Mouse (Mus musculus) ES-E14 (cell line): ENCODE data around the gene Sirt3. TPM values are rescaled to one million over a fixed set of nuclear protein-coding genes. Genes with fewer than 3 reads are reported as not detected.

Experiments
- DNase-seq: peaks from one replicate; pipeline ENCODE4 v3.0.0-alpha.2; 2013; ENCODE audit warnings: low read depth, low spot score
- H3K27ac ChIP-seq: 2 replicates; pipeline ENCODE4 v1.5.1; 2012; ENCODE audit warnings: low read depth, mild to moderate bottlenecking, low read length, moderate library complexity, mixed read lengths; ENCODE audit not compliant: poor library complexity, insufficient read depth, severe bottlenecking
- H3K36me3 ChIP-seq: 2 replicates; pipeline ENCODE4 v1.6.1; 2012; ENCODE audit warnings: mild to moderate bottlenecking, low read length, moderate library complexity, mixed read lengths; ENCODE audit not compliant: control insufficient read depth, poor library complexity, insufficient read depth, severe bottlenecking
- H3K4me1 ChIP-seq, 2 experiments: fragments of 150-350 bp in 1 of 2; sonication (generic) in 1 of 2; 2 replicates each; pipeline ENCODE4 v1.6.1; 2012; ENCODE audit warnings: low read length in 2 of 2, mild to moderate bottlenecking in 1 of 2, mixed read lengths in 1 of 2; ENCODE audit not compliant: control insufficient read depth in 2 of 2, insufficient read depth in 2 of 2, poor library complexity in 1 of 2
- H3K4me3 ChIP-seq, 2 experiments: fragments of 150-350 bp in 1 of 2; sonication (generic) in 1 of 2; 2 replicates each; pipeline ENCODE4 v1.5.1; 2012; ENCODE audit warnings: low read length in 2 of 2, low read depth in 1 of 2, mild to moderate bottlenecking in 1 of 2, mixed read lengths in 1 of 2; ENCODE audit not compliant: insufficient read depth in 1 of 2, poor library complexity in 1 of 2, severe bottlenecking in 1 of 2
- H3K9ac ChIP-seq: 2 replicates; pipeline ENCODE4 v1.6.1; 2012; ENCODE audit warnings: low read depth, mild to moderate bottlenecking, low read length, mixed read lengths; ENCODE audit not compliant: poor library complexity, insufficient read depth, severe bottlenecking
- H3K9me3 ChIP-seq: fragments of 150-350 bp; sonication (generic); 2 replicates; pipeline ENCODE4 v1.6.1; 2012; ENCODE audit warnings: low read depth, mild to moderate bottlenecking, low read length; ENCODE audit not compliant: control insufficient read depth, insufficient read depth
- CHD2 ChIP-seq: IDR thresholded peaks from 2 replicates; pipeline ENCODE4 v1.6.1; 2014; ENCODE audit warnings: mild to moderate bottlenecking, low read depth, low read length, inconsistent platforms
- HCFC1 ChIP-seq: IDR thresholded peaks from 2 replicates; pipeline ENCODE4 v1.6.1; 2012; ENCODE audit warnings: low read length, inconsistent platforms, borderline replicate concordance; ENCODE audit not compliant: insufficient read depth
- MAFK ChIP-seq: IDR thresholded peaks from 2 replicates; pipeline ENCODE4 v1.6.1; 2014; ENCODE audit warnings: mild to moderate bottlenecking, low read depth, low read length, inconsistent platforms; ENCODE audit not compliant: insufficient read depth
- ZC3H11A ChIP-seq: IDR thresholded peaks from 2 replicates; pipeline ENCODE4 v1.6.1; 2012; ENCODE audit warnings: low read depth, mild to moderate bottlenecking, inconsistent platforms, low read length, borderline replicate concordance
- ZNF384 ChIP-seq: IDR thresholded peaks from 2 replicates; pipeline ENCODE4 v1.6.1; 2012; ENCODE audit warnings: low read depth, low read length, inconsistent platforms
- in situ Hi-C, 2 experiments: fragments of 600-800 bp; cut with MboI; formaldehyde crosslinking; loops; one replicate each; pipeline ENCODE4 v1.15.1; 2025; ENCODE audit warnings: low sequenced_read_pairs in 2 of 2, inconsistent platforms in 1 of 2; ENCODE audit not compliant: unreplicated experiment in 2 of 2
- total RNA-seq: library from RNA; depleted of rRNA; stranded (reverse); fragments of 300-350 nt; gene quantifications from 2 replicates; pipeline ENCODE4 v1.2.3, GENCODE M21; 2012

Gene Sirt3
- total RNA-seq, 1 experiment, result 18.2 TPM

DNA sequence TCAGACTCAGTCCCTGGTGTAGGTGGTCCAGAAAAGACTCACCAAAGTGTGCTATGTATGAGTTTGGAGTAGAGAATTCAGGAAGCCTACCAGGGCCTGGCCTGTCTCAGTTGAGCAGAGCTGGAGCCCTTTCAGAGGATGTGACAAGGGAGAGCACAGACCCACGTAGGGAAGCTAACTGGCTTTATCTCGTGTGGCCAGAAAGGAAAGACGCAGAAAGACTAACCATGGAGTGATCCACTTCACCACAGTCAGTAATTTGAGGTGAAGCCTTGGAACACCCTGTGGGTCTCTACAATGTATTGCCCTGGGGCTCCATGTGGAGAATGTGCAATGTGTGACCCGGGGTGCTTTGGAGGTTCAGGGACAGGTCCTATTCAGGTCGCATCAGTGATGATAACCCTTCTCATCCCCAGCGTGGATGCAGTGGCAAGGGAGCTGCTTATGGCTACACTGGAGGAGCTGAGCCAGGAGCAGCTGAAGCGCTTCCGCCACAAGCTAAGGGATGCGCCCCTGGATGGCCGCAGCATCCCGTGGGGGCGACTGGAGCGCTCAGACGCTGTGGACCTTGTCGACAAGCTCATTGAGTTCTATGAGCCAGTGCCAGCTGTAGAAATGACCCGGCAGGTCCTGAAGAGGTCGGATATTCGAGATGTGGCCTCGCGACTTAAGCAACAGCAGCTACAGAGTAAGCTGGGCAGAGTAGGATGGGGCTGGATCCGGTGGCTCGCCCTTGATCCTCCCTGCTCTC is 39.3 kb upstream of the Sirt3 start:
- TF ChIP-seq ZC3H11A (no peak), ZNF384 (no peak), CHD2 (no peak), MAFK (no peak), HCFC1 (no peak)
- no peaks in the 10 kb centered on the region for H3K9me3 ChIP-seq
- H3K9ac ChIP-seq, result no peak overlapping the region
- in situ Hi-C loops, result no loop called here
- peak overlapping the region; percentile 13 to 32; a peak in 2 of 4 replicates for H3K4me3 ChIP-seq
- no peaks in the 10 kb centered on the region for H3K4me1 ChIP-seq
- no peaks in the 10 kb centered on the region for H3K36me3 ChIP-seq
- no peak for DNase-seq
- H3K27ac ChIP-seq, result no peak overlapping the region

- DNase-seq, result no peak
- no peak for TF ChIP-seq ZC3H11A
- Histone ChIP-seq H3K4me1 (no peaks in the 10 kb centered on the region), H3K9ac (no peak within 1 kb of the TSS), H3K4me3 (peak within 1 kb of the TSS; percentile 13 to 32; a peak in 2 of 4 replicates), H3K36me3 (no peaks in the 10 kb centered on the region), H3K27ac (no peak within 1 kb of the TSS), H3K9me3 (no peaks in the 10 kb centered on the region)
- in situ Hi-C loops, result no loop called here
These were observed 38.4 kb upstream of the Sirt3 start, which contains the start of gene Nlrp6 for GRCm38 (mm10) chr7:140920418-140921029. Gene Nlrp6, plus strand, starts transcription at chr7:140920902.

GRCm38 (mm10) chr7:140919911-140920310 is 37.8 kb upstream of the Sirt3 start:
- Histone ChIP-seq H3K9me3 (no peaks in the 10 kb centered on the region), H3K36me3 (no peaks in the 10 kb centered on the region), H3K4me3 (no peak overlapping the region), H3K4me1 (no peaks in the 10 kb centered on the region), H3K9ac (no peak overlapping the region), H3K27ac (no peak overlapping the region)
- TF ChIP-seq MAFK, result no peak
- TF ChIP-seq CHD2, result no peak
- TF ChIP-seq ZNF384, result no peak
- TF ChIP-seq ZC3H11A, result no peak
- TF ChIP-seq HCFC1, result no peak
- in situ Hi-C loops, result no loop called here
- no peak for DNase-seq

GRCm38 (mm10) chr7:140914031-140914690 is 32.1 kb upstream of the Sirt3 start:
- H3K9me3 ChIP-seq, result no peaks in the 10 kb centered on the region
- H3K9ac ChIP-seq, result no peak overlapping the region
- DNase-seq, result no peak
- TF ChIP-seq HCFC1 (no peak), CHD2 (no peak), ZC3H11A (no peak), ZNF384 (no peak), MAFK (no peak)
- H3K36me3 ChIP-seq, result no peaks in the 10 kb centered on the region
- H3K4me1 ChIP-seq, result peaks cover 2 to 7% of the 10 kb centered on the region in 2 experiments; a peak in 3 of 4 replicates
- H3K4me3 ChIP-seq, result no peak overlapping the region
- no peak overlapping the region for H3K27ac ChIP-seq
- in situ Hi-C loops, result no loop called here
